Mouse (Mus musculus) forebrain, embryonic 13.5 days (tissue): ENCODE results near the gene Rab8b. TPM values are rescaled to one million over a fixed set of nuclear protein-coding genes. Genes with fewer than 3 reads are reported as not detected.
"Not testable (repeated sequence)": the region's sequence is repeated elsewhere in the genome, so short reads cannot be mapped to it uniquely, and the experiment has no call there.

Experiments used
- ATAC-seq: fragments of 200-750 bp; cut with Nextera tagmentation; 2 replicates; pipeline ENCODE4 v1.8.0; 2017
- H3K27ac ChIP-seq: fragments of 300-500 bp; sonication (generic); 2 replicates; pipeline ENCODE4 v1.5.1; 2015; ENCODE audit warnings: inconsistent platforms, mild to moderate bottlenecking, moderate library complexity
- H3K27me3 ChIP-seq: fragments of 300-500 bp; sonication (generic); 2 replicates; pipeline ENCODE4 v1.6.1; 2015; ENCODE audit warnings: mild to moderate bottlenecking, inconsistent platforms
- H3K36me3 ChIP-seq: fragments of 300-500 bp; sonication (generic); 2 replicates; pipeline ENCODE4 v1.6.1; 2015; ENCODE audit warnings: mild to moderate bottlenecking, inconsistent platforms; ENCODE audit not compliant: poor library complexity, severe bottlenecking
- H3K4me1 ChIP-seq: fragments of 300-500 bp; sonication (generic); 2 replicates; pipeline ENCODE4 v1.6.1; 2015; ENCODE audit warnings: inconsistent platforms
- H3K4me2 ChIP-seq: fragments of 300-500 bp; sonication (generic); 2 replicates; pipeline ENCODE4 v1.6.1; 2015; ENCODE audit warnings: inconsistent platforms, mild to moderate bottlenecking, moderate library complexity
- H3K4me3 ChIP-seq: fragments of 300-500 bp; sonication (generic); 2 replicates; pipeline ENCODE4 v1.5.1; 2015; ENCODE audit warnings: mild to moderate bottlenecking, inconsistent platforms
- H3K9ac ChIP-seq: fragments of 300-500 bp; sonication (generic); 2 replicates; pipeline ENCODE4 v1.6.1; 2015; ENCODE audit warnings: mild to moderate bottlenecking, inconsistent platforms
- H3K9me3 ChIP-seq: fragments of 300-500 bp; sonication (generic); replicated peaks from 2 replicates; pipeline ENCODE4 v1.6.1; 2016; ENCODE audit warnings: inconsistent platforms
- WGBS: fragments of 180-500 bp; shearing (Covaris S2); methylation state at CpG from one replicate; pipeline ENCODE4 v1.1.7; 2015; 5-methylcytosine and 5-hydroxymethylcytosine counted together
- polyA plus RNA-seq: library from polyadenylated mRNA; unstranded; fragments of >200 nt; fragmentation: Nextera tagmentation; extraction: Ambion mirVana; gene quantifications from 2 replicates; pipeline ENCODE4 v1.2.1, GENCODE M21; 2015

The Rab8b gene
- polyA plus RNA-seq, 1 experiment from 2014 or later: 43.8 TPM

DNA sequence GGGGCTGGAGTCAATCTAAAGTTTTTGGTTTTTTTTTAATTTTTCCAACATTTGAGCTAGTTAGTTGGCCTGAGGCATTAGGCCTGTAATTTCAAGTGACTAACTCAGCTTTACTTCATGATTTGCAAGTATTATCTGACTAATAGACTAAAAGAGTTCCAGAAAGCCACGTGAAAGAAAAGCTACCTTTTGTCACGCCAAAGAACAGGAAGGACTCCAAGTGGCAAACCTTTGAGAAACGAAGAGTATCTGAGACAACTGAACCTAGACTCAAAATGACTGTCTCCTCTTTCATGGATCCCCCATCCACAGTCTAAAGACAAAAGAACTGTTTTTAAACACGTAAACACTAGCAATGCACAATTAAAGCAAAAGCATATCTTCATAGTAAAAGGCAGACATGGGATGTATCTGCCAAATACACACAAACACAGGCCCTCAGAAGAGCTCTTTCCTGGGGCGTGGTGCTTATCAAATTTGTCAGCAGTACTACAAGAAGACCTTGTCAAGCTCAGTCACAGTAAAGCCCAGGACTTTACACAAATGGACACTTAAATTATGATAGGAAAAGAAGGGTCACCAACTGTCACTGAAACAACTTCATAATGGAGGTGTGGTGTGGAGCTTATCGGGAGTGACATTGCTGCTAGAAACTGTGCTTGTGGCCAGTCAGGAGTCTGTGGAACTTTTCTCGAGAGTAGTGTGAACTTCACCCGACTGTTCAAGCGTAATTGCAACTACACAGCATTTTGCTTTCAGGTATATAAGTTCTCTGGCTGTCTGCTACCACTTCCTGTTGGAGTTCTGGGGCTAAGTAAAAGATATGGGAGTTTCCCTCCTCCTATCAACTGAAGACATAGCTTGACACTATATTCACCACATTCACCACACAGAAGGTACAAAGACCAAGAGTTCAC, 3.4 kb downstream of the Rab8b start:
- Histone ChIP-seq H3K4me1 (peaks cover 68% of the 10 kb centered on the region), H3K4me3 (no peak overlapping the region), H3K36me3 (no peaks in the 10 kb centered on the region), H3K9ac (no peak overlapping the region), H3K9me3 (no peaks in the 10 kb centered on the region), H3K27me3 (no peaks in the 10 kb centered on the region), H3K27ac (no peak overlapping the region), H3K4me2 (no peak overlapping the region)
- ATAC-seq: no peak
- WGBS: 91% methylated on average over 9 of the region's 9 CpGs

DNA sequence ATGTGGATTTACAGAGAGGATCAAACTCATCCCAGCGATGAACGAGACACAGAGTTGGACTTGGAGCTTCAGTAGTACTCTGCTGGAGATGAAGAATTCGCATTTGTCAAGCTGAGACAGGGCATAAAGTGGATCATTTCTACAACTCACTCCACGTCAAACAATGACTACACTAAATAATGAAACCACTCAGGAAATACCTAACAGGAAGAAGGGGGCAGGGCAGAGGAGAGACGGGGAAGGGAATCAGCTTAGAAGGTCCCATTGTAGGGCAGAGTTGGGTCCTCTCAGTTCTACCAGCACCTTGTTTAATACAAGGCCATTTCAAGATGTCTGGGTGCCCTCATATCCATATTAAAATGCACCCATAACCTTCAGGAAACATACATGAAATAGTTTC, 4.1 kb downstream of the Rab8b start:
- Histone ChIP-seq H3K4me3 (no peak overlapping the region), H3K9me3 (no peaks in the 10 kb centered on the region), H3K27ac (no peak overlapping the region), H3K9ac (no peak overlapping the region), H3K4me2 (no peak overlapping the region), H3K4me1 (peaks cover 66% of the 10 kb centered on the region), H3K27me3 (no peaks in the 10 kb centered on the region), H3K36me3 (no peaks in the 10 kb centered on the region)
- 92% methylated on average over 5 of the region's 5 CpGs for WGBS
- ATAC-seq: no peak

DNA sequence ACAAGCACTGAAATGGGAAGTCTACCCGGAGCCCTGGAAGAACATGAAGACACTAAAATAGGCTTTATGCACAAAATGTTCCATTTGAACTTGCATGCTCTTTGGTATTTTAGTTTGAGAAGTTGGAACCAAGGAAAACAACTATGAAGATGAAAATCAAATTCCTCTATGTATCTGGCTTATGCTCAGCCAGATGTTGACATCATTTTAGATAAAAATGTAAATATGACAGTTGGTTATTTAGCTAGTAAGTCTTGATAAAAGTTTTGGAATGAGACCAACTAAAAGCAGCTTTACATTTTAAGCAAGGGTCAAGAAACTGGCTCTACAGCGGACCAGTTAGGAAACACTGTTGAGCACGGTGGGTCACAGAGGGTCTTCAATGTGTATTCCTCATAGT, 4.9 kb downstream of the Rab8b start:
- Histone ChIP-seq H3K4me1 (peaks cover 70% of the 10 kb centered on the region), H3K9ac (no peak overlapping the region), H3K9me3 (no peaks in the 10 kb centered on the region), H3K4me2 (no peak overlapping the region), H3K27ac (no peak overlapping the region), H3K27me3 (no peaks in the 10 kb centered on the region), H3K4me3 (no peak overlapping the region), H3K36me3 (no peaks in the 10 kb centered on the region)
- no peak for ATAC-seq
- WGBS: 97% methylated on average over 3 of the region's 3 CpGs

DNA sequence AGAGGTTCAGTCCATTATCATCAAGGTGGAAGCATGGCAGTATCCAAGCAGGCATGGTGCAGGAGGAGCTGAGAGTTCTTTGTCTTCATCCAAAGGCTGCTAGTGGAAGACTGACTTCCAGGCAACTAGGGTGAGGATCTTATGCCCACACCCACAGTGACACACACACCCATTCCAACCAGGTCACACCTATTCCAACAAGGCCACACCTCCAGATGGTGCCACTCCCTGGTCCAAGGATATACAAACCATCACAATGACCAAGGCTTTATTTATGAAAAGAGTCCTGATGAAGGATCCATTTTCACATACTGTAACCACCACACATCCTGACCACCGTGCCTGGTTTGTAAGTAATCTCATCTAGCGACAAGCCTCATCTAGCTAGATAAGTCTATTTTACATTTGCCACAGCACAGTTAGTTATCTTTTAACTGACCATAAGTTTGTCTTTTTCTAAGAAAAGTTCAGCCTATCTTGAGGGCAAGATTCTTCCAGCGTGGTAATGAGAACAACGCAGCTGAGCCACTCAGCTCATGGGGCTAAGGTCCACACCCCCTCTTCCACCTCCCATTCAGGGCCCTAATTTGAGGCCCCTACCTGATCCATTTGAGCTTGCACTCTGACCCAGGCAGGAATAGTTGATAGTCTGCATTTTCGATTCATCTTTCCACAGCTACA, 6.1 kb downstream of the Rab8b start:
- not testable (repeated sequence) for H3K9ac ChIP-seq, H3K4me3 ChIP-seq, H3K4me2 ChIP-seq, H3K9me3 ChIP-seq, ATAC-seq, H3K27me3 ChIP-seq, H3K36me3 ChIP-seq
- peak overlapping the region; percentile 79; the same call in 1 of the 2 replicates for H3K27ac ChIP-seq
- 97% methylated on average over 5 of the region's 5 CpGs for WGBS
- peaks cover 67% of the 10 kb centered on the region for H3K4me1 ChIP-seq

DNA sequence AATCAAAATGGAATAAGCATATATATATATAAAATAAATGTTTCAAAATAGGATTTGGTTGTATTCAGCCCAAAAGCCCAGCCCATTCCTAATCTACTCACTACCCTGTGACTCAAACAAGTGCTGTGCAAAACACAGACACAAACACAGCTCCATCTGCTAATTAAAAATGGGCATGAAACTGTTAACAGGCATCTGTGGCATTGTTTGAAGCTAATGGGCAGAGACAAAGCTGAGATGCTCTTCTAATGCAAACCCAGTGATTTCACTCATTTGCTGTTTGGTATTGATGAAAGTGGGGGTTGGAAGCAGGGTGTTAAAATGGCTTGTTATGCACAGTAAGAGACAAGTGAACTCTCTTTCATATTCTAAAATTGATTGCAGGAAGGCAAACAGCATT, 7.2 kb downstream of the Rab8b start:
- peak; percentile 75 for ATAC-seq

DNA sequence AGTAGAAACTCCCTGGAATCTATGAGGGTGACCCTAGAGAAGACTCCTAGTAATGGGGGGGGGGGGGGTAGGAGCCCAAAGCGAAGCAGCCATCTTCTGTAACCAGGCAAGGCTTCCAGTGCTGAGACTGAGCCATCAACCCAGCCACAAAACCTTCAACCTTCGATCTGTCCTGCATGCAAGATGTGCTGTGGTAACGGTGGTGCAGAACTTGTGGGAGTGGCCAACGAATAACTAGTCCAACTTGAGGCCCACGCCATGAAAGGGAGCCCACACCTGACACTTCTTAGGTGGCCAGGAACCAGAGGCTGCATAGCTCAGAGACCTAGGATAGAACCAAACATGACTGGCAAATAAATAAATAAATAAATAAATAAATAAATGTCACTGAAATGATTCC, 8.8 kb downstream of the Rab8b start:
- WGBS: 89% methylated on average over 5 of the region's 5 CpGs
- no peak for ATAC-seq
- H3K9me3 ChIP-seq: no peaks in the 10 kb centered on the region
- no peak overlapping the region for H3K27ac ChIP-seq
- H3K27me3 ChIP-seq: no peaks in the 10 kb centered on the region
- no peaks in the 10 kb centered on the region for H3K36me3 ChIP-seq
- H3K4me2 ChIP-seq: no peak overlapping the region
- no peak overlapping the region for H3K4me3 ChIP-seq
- H3K9ac ChIP-seq: no peak overlapping the region
- peaks cover 67% of the 10 kb centered on the region for H3K4me1 ChIP-seq

More for the DNA sequence above, 7.2 kb downstream of the Rab8b start:
- Histone ChIP-seq H3K36me3 (no peaks in the 10 kb centered on the region), H3K4me1 (peaks cover 63% of the 10 kb centered on the region), H3K4me2 (peak overlapping the region; percentile 34), H3K27ac (peak overlapping the region; percentile 79), H3K27me3 (no peaks in the 10 kb centered on the region), H3K4me3 (no peak overlapping the region), H3K9me3 (no peaks in the 10 kb centered on the region), H3K9ac (no peak overlapping the region)

DNA sequence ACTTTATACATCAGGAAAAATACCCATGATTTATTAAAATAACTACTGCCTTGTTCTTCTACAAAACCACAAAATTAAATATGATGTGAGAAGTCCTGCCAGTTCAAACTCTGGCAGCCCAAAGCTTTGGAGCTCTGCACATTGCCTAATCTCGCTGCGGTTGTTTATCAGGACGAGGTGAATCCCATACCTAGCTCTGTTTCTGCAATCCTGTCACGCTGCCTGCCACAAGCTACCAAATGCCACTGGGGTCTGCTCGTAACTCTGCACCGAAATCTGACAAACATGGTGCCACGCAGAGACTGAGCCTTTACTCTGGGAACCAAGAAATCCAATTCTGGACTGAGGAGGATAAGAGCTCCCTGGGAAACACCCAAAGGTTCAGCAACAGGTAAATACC, 9.6 kb downstream of the Rab8b start:
- no peaks in the 10 kb centered on the region for H3K9me3 ChIP-seq
- no peak overlapping the region for H3K9ac ChIP-seq
- H3K4me3 ChIP-seq: no peak overlapping the region
- no peaks in the 10 kb centered on the region for H3K36me3 ChIP-seq
- H3K4me2 ChIP-seq: no peak overlapping the region
- H3K4me1 ChIP-seq: peaks cover 65% of the 10 kb centered on the region
- no peaks in the 10 kb centered on the region for H3K27me3 ChIP-seq
- H3K27ac ChIP-seq: no peak overlapping the region
- no peak for ATAC-seq
- 91% methylated on average over 7 of the region's 7 CpGs for WGBS

DNA sequence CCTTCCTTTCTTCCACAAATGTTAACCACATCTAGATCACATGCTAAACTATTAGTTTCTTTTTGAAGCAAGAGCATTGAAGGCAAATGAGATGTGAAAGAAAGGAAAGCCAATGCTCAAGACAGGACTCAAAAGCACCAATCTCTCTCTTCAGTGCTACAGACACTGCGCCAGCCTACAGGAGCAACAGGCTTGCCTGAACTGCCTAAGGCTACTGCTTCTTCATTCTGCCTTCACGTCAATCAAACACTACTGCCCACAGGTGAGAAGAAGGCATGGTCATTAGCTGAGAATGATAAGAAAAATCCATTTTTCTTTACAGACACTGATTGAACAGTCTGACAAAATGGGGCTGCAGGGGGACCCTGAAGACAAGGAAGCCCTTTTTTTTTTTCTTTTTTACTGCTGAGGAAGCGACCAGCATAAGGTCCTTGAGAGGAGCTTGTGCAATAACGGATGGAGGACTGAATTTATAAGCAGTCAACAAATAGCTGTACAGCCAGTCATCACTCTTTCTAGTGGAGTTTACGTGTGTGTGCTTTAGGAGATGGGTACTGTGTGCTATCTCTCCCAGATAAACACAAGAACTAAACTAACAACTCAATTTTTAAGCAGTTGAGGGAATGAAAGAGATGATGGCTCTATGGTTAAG, 11.6 kb downstream of the Rab8b start:
- no peak for ATAC-seq
- Histone ChIP-seq H3K27me3 (no peaks in the 10 kb centered on the region), H3K4me1 (peaks cover 55% of the 10 kb centered on the region), H3K4me3 (no peak overlapping the region), H3K27ac (no peak overlapping the region), H3K9me3 (no peaks in the 10 kb centered on the region), H3K9ac (no peak overlapping the region), H3K36me3 (no peaks in the 10 kb centered on the region), H3K4me2 (no peak overlapping the region)
- 93% methylated on average over 5 of the region's 5 CpGs for WGBS

DNA sequence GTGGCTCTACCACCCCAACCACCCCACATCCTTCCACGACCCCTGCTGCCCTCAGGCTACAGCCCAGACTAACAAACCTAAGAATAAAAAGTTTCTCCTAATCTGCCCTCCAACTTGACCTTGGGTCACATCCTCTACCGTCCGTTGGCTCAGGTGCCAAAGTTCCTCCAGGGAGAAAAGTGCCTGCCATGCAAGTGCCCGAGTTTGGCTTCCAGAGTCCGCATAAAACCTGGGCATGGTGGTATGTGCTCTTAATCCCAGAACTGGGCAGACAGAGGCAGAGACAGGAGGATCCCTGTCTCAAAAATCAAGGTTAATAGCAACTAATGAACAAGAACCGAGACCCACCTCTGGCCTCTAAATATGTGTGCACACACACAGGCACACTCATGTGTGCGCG, 12.4 kb downstream of the Rab8b start:
- H3K27ac ChIP-seq: no peak overlapping the region
- peaks cover 48% of the 10 kb centered on the region for H3K4me1 ChIP-seq
- H3K4me2 ChIP-seq: no peak overlapping the region
- H3K9ac ChIP-seq: no peak overlapping the region
- H3K27me3 ChIP-seq: no peaks in the 10 kb centered on the region
- no peak for ATAC-seq
- no peaks in the 10 kb centered on the region for H3K36me3 ChIP-seq
- no peak overlapping the region for H3K4me3 ChIP-seq
- 92% methylated on average over 8 of the region's 8 CpGs for WGBS
- H3K9me3 ChIP-seq: no peaks in the 10 kb centered on the region

DNA sequence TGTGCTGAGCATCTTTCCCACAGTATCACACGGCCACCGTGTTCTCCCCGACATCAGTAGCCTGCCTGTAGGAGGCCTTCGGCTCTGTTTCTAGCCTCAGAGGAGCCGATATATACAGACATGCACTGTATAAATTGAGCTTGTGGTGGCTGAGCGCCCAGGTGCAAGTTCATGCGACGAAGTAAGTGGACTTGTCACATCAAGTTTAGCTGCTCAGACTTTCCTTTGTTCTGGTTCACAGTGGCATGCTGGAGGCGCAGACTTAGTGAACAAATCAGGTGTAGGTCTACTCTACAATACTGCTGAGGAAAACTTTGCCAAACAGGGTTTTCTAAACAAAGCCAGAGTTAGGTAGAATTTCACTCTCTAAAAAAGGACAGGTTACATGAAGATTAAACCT, 13.5 kb downstream of the Rab8b start:
- ATAC-seq: 0 out of 2 replicates have a peak, but pooled peaks have one; percentile 19
- no peak overlapping the region for H3K27ac ChIP-seq
- H3K9me3 ChIP-seq: no peaks in the 10 kb centered on the region

DNA sequence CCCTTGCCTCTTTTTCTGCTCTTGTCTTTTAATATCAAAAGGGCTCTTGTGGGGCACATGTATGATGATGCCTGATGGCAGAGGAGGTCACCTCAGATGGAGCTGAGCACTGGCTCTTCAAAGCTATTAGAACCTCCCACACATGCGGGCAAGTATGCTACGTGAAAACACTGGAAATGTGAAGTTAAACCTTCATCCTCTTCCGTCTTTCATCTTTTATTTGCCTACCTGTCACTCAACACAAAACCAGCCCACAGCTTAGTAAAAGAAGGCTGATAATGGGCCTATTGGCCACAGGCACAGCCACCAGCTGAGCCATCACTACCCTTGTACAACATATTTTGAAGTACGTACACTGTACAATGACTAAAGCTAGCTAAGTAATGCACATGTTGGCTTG, 20.0 kb downstream of the Rab8b start:
- Histone ChIP-seq H3K9me3 (no peaks in the 10 kb centered on the region), H3K27me3 (no peaks in the 10 kb centered on the region), H3K9ac (no peak overlapping the region), H3K27ac (no peak overlapping the region), H3K36me3 (0 out of 2 replicates have a peak, but pooled peaks cover 2% of the 10 kb centered on the region), H3K4me2 (no peak overlapping the region), H3K4me1 (peaks cover 13% of the 10 kb centered on the region; the same call in 1 of the 2 replicates), H3K4me3 (no peak overlapping the region)
- WGBS: 68% methylated on average over 4 of the region's 4 CpGs
- no peak for ATAC-seq

More for the DNA sequence above, 13.5 kb downstream of the Rab8b start:
- no peaks in the 10 kb centered on the region for H3K27me3 ChIP-seq
- H3K4me2 ChIP-seq: no peak overlapping the region
- H3K36me3 ChIP-seq: no peaks in the 10 kb centered on the region
- H3K4me3 ChIP-seq: no peak overlapping the region
- no peak overlapping the region for H3K9ac ChIP-seq
- whole genome bisulfite sequencing: 61% methylated on average over 9 of the region's 9 CpGs
- H3K4me1 ChIP-seq: peaks cover 36% of the 10 kb centered on the region

DNA sequence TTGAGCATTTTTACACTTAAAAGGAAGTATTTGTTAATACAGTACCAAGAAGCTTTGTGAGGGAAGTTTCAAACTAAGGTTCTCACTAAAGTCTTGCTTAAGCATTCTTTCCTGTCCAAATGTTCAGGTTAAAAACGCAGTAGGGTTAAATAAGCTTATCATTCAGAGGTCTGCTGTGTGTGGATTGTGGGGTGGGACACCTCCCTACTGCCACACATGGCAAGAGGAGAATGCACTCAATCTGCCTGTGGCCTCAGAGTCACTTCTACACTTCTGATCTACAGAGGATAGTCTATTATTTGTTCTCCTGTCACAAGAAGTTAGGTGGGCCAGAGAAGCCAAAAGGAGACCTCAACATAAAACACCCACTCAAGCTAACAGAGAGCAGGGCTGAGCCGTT, 20.4 kb downstream of the Rab8b start:
- Histone ChIP-seq H3K27me3 (no peaks in the 10 kb centered on the region), H3K4me3 (no peak overlapping the region), H3K27ac (no peak overlapping the region), H3K4me1 (peaks cover 13% of the 10 kb centered on the region; the same call in 1 of the 2 replicates), H3K36me3 (0 out of 2 replicates have a peak, but pooled peaks cover 2% of the 10 kb centered on the region), H3K9me3 (no peaks in the 10 kb centered on the region), H3K4me2 (no peak overlapping the region), H3K9ac (no peak overlapping the region)
- ATAC-seq: no peak
- WGBS: 73% methylated on average over 2 of the region's 2 CpGs
